Mouse (Mus musculus) embryonic fibroblast, embryonic 13.5 days (primary cell): ENCODE measurements around the gene Unk. TPM values are rescaled to one million over a fixed set of nuclear protein-coding genes. Genes with fewer than 3 reads are reported as not detected.
"Not testable (repeated sequence)": the region's sequence is repeated elsewhere in the genome, so short reads cannot be mapped to it uniquely, and the experiment has no call there.

Source experiments
- H3K27ac ChIP-seq: 2 replicates; pipeline ENCODE4 v1.5.1; 2012; ENCODE audit warnings: low read length, control low read depth, inconsistent platforms; ENCODE audit not compliant: insufficient read depth
- H3K4me1 ChIP-seq: 2 replicates; pipeline ENCODE4 v1.6.1; 2011; ENCODE audit warnings: low read length; ENCODE audit not compliant: control insufficient read depth, insufficient read depth
- H3K4me3 ChIP-seq: 2 replicates; pipeline ENCODE4 v1.5.1; 2011; ENCODE audit warnings: mild to moderate bottlenecking, control low read depth, low read length; ENCODE audit not compliant: insufficient read depth
- CTCF ChIP-seq: IDR thresholded peaks from 2 replicates; pipeline ENCODE4 v1.5.1; 2011; ENCODE audit warnings: mild to moderate bottlenecking, control low read depth, low read length, moderate library complexity, borderline replicate concordance; ENCODE audit not compliant: insufficient read depth
- POLR2A ChIP-seq: IDR thresholded peaks from 2 replicates; pipeline ENCODE4 v1.6.1; 2011; ENCODE audit warnings: low read depth, mild to moderate bottlenecking, control low read depth, low read length, moderate library complexity
- polyA plus RNA-seq: library from polyadenylated mRNA; stranded (reverse); fragments of >200 nt; gene quantifications from 2 replicates; pipeline ENCODE4 v1.2.4, GENCODE M21; 2011; ENCODE audit warnings: low read depth; ENCODE audit not compliant: missing spikeins, insufficient read length

The Unk gene
- polyA plus RNA-seq, 1 experiment = 18.8 TPM

DNA sequence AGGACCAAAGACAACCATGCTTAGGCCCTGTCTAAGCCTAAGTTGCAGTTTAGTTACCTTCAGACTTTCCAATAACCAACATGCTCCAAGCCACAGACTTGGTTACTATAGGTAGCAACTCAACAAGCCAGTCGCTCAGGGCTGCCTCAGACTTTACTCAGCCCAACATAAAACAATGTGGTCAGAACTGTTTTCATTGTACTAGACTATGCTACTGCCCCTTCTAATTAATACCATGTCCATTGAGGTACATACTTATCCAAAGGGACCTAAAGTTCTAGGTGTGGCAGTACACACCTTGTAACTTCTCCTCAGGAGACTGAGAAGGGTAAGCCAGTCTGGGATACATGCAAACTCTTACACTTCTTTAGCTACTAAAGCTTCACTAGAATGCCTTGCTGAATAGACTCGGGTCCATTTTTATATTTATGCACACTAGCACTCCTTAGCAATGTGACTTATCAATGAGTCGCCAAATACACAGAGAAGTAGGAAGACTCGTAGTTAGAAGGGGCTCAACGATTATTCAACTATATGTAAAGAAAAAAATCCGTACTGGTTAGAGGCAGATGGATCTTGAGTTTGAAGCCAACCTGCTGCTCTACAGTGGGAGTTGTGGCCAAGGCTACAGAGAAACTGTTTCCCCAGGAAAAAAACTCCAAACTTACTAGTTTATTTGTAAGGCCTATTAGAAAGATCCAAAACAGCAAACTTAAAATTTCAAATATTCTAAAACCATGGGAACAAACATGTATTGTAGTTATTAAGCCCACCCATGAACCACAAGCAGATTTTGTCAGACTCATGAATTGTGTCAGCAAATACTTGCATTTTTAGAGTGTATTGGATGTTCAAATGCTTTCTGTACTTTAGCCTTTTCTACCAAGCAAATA, 8.5 kb upstream of the Unk start:
- Histone ChIP-seq H3K27ac (no peak overlapping the region), H3K4me1 (no peaks in the 10 kb centered on the region), H3K4me3 (0 out of 2 replicates have a peak overlapping the region, but pooled peaks have one; percentile 13)
- no peak for TF ChIP-seq CTCF
- TF ChIP-seq POLR2A = peak; percentile 62

- no peaks in the 10 kb centered on the region for H3K4me1 ChIP-seq
- no peak overlapping the region for H3K27ac ChIP-seq
- peak overlapping the region; percentile 37 for H3K4me3 ChIP-seq
- TF ChIP-seq POLR2A (no peak; the same call in 1 of the 2 replicates), CTCF (no peak)
Observed at GRCm38 (mm10) chr11:116022256-116022780, 7.8 kb upstream of the Unk start.

DNA sequence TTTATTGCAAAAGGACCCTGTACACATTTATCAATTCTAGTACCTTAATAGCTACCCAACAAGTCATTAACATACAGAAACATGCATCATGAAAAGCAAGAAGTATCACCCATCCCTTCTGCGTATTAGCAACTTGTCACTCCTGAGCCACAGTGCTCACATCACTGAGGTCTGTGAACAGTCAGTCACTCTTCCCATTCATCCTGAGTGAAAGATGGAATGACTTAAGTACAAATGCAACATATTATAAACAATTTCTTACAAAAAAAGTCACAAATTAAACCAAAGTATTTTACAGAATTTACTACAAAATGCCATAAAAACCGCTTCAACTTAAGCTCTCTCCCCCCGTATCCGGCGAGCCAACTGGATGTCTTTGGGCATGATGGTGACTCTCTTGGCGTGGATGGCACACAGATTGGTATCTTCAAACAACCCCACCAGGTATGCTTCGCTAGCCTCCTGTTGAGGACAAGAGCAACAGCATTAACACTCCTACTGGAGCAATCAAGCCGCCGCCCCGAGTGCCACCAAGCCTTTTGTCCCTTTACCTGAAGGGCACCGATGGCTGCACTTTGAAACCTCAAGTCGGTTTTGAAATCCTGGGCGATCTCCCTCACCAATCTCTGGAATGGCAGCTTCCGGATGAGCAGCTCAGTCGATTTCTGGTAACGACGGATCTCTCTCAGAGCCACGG, 6.9 kb upstream of the Unk start:
- not testable (repeated sequence) for H3K4me1 ChIP-seq
- Histone ChIP-seq H3K27ac (peak overlapping the region; percentile 98), H3K4me3 (peak overlapping the region; percentile 74)

DNA sequence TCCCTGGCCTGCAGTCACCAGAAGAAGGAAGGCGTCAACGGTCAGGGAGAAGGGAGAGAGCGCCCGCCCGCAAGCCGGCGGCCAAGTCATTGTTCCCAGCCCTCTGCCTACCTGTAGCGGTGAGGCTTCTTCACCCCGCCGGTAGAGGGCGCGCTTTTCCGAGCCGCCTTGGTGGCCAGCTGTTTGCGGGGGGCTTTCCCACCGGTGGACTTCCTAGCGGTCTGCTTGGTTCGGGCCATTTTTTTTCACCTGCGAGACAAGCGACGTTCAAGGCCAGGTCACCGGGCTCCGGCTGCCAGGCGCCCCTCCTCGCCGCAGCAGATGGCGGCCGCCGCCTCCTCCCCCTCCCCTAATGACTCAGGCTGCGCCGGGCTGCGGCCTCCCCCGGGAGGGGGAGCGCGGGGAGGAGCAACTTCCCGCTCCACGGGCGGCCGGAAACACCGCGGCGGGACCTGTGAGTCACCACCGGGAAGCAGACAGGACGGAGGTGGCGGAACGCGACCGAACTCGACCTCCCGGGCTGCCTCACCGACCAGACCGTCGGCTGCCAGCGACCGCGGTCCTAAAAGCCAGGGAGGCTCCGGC, 6.3 kb upstream of the Unk start:
- H3K27ac ChIP-seq = peak overlapping the region; percentile 98
- TF ChIP-seq CTCF (peak; percentile 24; the same call in 1 of the 2 replicates), POLR2A (no peak)
- H3K4me1 ChIP-seq = no peaks in the 10 kb centered on the region
- H3K4me3 ChIP-seq = peak overlapping the region; percentile 74

- Histone ChIP-seq H3K4me1 (no peaks in the 10 kb centered on the region), H3K27ac (peak overlapping the region; percentile 98), H3K4me3 (peak overlapping the region; percentile 74)
- TF ChIP-seq POLR2A = peak; percentile 100
- TF ChIP-seq CTCF = no peak
Observed at GRCm38 (mm10) chr11:116024356-116024808, 5.7 kb upstream of the Unk start.

DNA sequence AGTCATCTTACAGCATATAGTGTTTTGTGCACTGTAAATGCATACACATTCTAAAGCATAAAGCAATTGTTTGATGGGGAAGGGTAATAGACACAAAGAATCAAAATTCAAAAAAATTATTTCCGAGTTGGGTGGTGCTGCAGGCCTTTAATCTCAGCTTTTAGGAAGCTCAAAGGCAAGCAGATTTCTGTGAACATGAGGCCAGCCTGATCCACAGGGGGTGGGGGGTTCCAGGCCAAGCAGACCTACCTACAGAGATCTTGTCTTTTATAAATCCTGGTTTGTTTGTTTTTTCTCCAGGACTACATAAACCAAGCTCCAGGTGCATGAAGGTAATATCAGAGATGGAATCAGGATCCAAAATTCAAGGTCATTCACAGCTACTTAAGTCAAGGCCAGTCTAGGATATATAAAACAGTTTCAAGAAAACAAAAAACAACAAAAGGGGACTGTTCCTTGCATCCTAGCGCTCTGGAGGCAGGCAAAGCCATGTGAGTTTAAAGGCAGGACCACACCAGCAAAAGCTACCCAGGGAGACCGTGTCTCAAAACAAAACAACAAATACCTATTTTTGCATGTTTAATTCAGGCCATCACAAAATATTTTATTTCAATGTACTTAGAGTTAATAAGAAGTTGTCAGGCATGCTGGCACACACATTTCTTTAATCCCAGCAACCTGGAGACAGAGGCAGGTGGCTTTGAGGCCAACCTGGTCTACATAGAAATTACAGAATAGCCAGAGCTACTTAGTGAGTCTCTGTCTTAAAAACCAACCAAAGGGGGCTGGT, 4.9 kb upstream of the Unk start:
- Histone ChIP-seq H3K4me3 (no peak overlapping the region), H3K27ac (no peak overlapping the region)
- no peak for TF ChIP-seq CTCF
- TF ChIP-seq POLR2A = no peak

DNA sequence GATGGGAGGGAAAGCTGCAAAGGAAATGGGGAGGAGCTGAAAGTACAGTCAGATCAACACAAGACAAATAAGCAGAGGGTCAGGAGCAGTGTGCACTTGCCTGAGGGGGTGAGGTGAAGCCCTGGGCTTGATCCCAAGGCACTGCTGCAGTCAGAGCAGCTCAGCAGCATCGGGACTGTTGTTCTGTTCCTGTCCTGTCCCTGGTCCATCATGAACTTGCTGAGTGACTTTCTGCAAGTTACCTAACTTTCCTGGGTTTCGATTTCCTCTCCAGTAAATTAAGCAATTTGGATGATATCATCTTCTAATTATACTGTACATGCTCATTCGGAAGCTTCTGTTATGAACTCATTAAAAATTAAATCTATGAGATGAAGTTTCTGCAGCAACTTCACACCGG, 2.4 kb upstream of the Unk start, which contains the start of gene H3f3b:
Gene H3f3b (minus strand): TSS at position 207 of the 400 bp plus-strand sequence.
- H3K4me1 ChIP-seq = no peaks in the 10 kb centered on the region
- no peak within 1 kb of the TSS for H3K27ac ChIP-seq
- TF ChIP-seq CTCF = no peak
- TF ChIP-seq POLR2A = no peak
- H3K4me3 ChIP-seq = no peak within 1 kb of the TSS

More for the DNA sequence above, 4.9 kb upstream of the Unk start:
- no peaks in the 10 kb centered on the region for H3K4me1 ChIP-seq

DNA sequence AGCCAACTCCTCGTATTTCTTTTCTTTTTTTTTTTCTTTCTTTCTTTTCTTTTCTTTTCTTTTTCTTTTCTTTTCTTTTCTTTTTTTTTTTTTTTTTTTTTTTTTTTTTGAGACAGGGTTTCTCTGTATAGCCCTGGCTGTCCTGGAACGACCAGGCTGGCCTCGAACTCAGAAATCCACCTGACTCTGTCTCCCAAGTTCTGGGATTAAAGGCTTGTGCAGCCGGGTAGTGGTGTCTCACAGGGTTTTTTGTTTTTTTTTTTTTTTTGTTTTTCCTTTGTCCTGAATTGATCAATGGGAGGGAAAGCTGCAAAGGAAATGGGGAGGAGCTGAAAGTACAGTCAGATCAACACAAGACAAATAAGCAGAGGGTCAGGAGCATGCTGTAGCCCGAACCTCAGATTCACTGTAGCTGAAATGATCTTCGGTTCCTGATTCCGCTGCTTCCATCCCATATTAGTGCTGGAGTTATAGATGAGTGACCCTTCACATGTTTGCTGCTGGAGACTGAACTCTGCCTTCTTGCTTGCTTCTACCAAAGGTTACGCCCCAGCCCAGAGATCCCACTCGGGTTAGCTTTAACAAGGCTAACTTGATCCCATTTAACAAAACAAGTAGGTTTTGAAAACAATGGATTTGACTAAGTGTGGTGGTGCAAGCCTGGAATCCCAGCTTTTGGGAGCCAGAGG, 1.8 kb upstream of the Unk start:
- H3K4me1 ChIP-seq = no peaks in the 10 kb centered on the region
- no peak overlapping the region for H3K27ac ChIP-seq
- no peak overlapping the region for H3K4me3 ChIP-seq
- TF ChIP-seq POLR2A = no peak
- no peak for TF ChIP-seq CTCF
